Mouse (Mus musculus) heart, postnatal 0 days (tissue): ENCODE measurements around the gene Fam240a.

ENCODE experiments used
- CTCF ChIP-seq: IDR thresholded peaks from 2 replicates; pipeline ENCODE4 v1.5.1; 2016; ENCODE audit warnings: antibody characterized with exemption, control low read depth, low read depth
- EP300 ChIP-seq: IDR thresholded peaks from 2 replicates; pipeline ENCODE4 v1.6.1; 2016; ENCODE audit warnings: antibody characterized with exemption, low read depth

DNA sequence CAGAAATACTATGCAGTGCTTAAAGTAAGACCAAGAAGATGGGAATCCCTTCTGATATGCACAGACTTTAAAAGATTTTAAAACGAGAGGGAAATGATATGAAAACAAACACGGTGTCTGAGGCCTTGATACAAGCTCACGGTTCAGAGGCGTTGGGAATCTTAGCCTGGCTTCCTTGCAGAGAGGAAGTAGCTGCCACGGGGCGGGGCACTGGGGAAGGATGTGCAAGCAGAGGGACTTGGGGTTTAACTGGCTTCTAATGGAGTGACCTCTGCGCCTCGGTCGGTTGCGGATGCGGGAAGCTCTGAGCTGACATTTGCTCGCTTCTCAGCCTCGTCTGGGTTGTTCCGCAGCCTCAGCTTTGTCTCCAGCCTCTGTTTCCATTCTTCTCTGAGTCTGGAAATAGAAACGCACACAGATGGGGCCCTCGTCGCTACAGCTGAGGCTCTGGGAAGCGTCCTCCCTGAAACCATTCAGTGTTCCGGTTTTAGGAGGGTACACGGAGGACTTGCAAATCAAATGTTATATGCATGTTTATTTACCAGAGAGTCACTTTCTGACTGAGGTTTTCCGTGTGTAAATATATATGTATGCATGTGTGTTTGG lies 1.9 kb downstream of the Fam240a start:
- no peak for TF ChIP-seq CTCF
- TF ChIP-seq EP300, result no peak
